In the genomic region with DNA sequence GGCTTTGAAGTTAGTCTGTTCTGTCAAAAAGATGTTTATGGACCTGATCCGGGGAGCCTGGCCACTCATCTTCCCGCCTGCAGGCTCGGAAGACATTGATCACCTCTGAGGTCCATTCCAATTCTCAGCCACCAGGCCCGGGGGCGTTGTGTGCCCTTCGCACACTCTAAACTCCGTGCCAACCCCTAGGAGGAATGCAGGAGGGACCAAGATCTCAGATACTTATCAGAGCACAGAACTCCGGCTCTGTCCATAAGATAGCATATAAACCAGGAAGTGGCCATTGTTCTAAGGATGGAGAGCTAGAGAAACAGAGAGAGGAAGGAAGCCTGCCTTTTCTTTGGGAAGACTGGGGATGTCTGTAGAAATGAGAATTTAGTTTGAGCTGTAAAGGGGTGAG, we compare ENCODE assay signal across 28 mouse cellular contexts. TPM values are rescaled to one million over a fixed set of nuclear protein-coding genes. Genes with fewer than 3 reads are reported as not detected.
"Had no signal": no experiment of that assay in that cellular context is flagged by ENCODE, and none has a peak within 500 bp of the region (broad histone marks: within the 10 kb centered on the region; RNA-seq: fewer than 3 reads in every experiment).

No protein-coding gene starts in this region.

- ATAC-seq: forebrain, embryonic 13.5 days; forebrain, embryonic 14.5 days; forebrain, embryonic 15.5 days; forebrain, embryonic 16.5 days; forebrain, postnatal 0 days had no signal

- H3K27me3 ChIP-seq: embryonic facial prominence, embryonic 12.5 days; forebrain, embryonic 15.5 days had no signal

- DNase-seq: cerebellum, adult 2 months; cerebellum, adult 8-10 months; cerebellum, adult 9-10 months; cerebellum, adult 9-11 months; cerebellum, postnatal 10 days; cerebellum, postnatal 14 days; cerebellum, postnatal 25 days; cerebellum, postnatal 36 days; embryo, embryonic 11 days; forebrain, postnatal 0 days; gastrocnemius, adult 2 months; gastrocnemius, postnatal 10 days; gastrocnemius, postnatal 14 days; gastrocnemius, postnatal 25 days; gastrocnemius, postnatal 36 days; heart, adult 11 months; heart, adult 18-20 months had no signal

- H3K4me1 ChIP-seq: embryonic facial prominence, embryonic 12.5 days; embryonic facial prominence, embryonic 15.5 days; forebrain, embryonic 13.5 days had no signal

- H3K36me3 ChIP-seq: embryonic facial prominence, embryonic 10.5 days; embryonic facial prominence, embryonic 12.5 days; embryonic facial prominence, embryonic 13.5 days; embryonic facial prominence, embryonic 15.5 days; forebrain, embryonic 10.5 days; forebrain, embryonic 12.5 days; forebrain, embryonic 15.5 days had no signal

- H3K9me3 ChIP-seq: embryonic facial prominence, embryonic 12.5 days; embryonic facial prominence, embryonic 15.5 days; forebrain, embryonic 12.5 days; forebrain, embryonic 15.5 days had no signal

- H3K27ac ChIP-seq: embryonic facial prominence, embryonic 10.5 days; embryonic facial prominence, embryonic 12.5 days; embryonic facial prominence, embryonic 13.5 days; embryonic facial prominence, embryonic 15.5 days; forebrain, embryonic 10.5 days; forebrain, embryonic 12.5 days; gastrocnemius, adult 2 months had no signal

- H3K9ac ChIP-seq: embryonic facial prominence, embryonic 12.5 days; embryonic facial prominence, embryonic 13.5 days; embryonic facial prominence, embryonic 15.5 days; forebrain, embryonic 12.5 days; forebrain, embryonic 13.5 days; forebrain, embryonic 15.5 days; forebrain, postnatal 0 days had no signal

- H3K4me2 ChIP-seq: embryonic facial prominence, embryonic 12.5 days; embryonic facial prominence, embryonic 13.5 days; embryonic facial prominence, embryonic 15.5 days; forebrain, embryonic 12.5 days; forebrain, embryonic 13.5 days; forebrain, embryonic 15.5 days had no signal

- H3K4me3 ChIP-seq: embryonic facial prominence, embryonic 10.5 days; embryonic facial prominence, embryonic 12.5 days; embryonic facial prominence, embryonic 13.5 days; embryonic facial prominence, embryonic 15.5 days; erythroblast, embryonic 14.5 days; forebrain, embryonic 10.5 days; forebrain, embryonic 12.5 days; forebrain, embryonic 13.5 days; forebrain, embryonic 15.5 days; gastrocnemius, adult 2 months had no signal

RNA-seq across cellular contexts. Expression of a gene that starts 18.1 kb away (rescaled TPM):
- polyA plus RNA-seq: embryonic facial prominence, embryonic 12.5 days; erythroblast, embryonic 14.5 days; forebrain, embryonic 10.5 days had no signal
